ENCODE assay signal across 7 mouse cellular contexts in genomic region chr11:118355640-118356039, GRCm38 (mm10). TPM values are rescaled to one million over a fixed set of nuclear protein-coding genes. Genes with fewer than 3 reads are reported as not detected.
DNase-seq lines count a peak whose midpoint lies in the region; ATAC-seq and TF ChIP-seq lines count a peak whose summit lies in the region.

TSS of gene Timp2 (minus strand) at chr11:118355740.

- no peak for TF ChIP-seq POLR2A in thymus, adult 2 months (IDR thresholded peaks at IDR 0.05; ENCODE audit: control insufficient read depth, extremely low read depth, insufficient read depth, low read length, poor library complexity)

- H3K27me3 ChIP-seq in thymus, adult 2 months (ENCODE audit: control insufficient read depth, insufficient read depth, low read length): no peaks in the 10 kb centered on the region
- H3K27me3 ChIP-seq in forebrain, embryonic 10.5 days (ENCODE audit: poor library complexity, severe bottlenecking): peaks cover 25% of the 10 kb centered on the region
- peaks cover 31% of the 10 kb centered on the region for H3K27me3 ChIP-seq in liver, embryonic 11.5 days (replicated peaks; ENCODE audit: control insufficient read depth, insufficient read depth, low read length)

- H3K4me1 ChIP-seq in thymus, adult 2 months (replicated peaks; ENCODE audit: control insufficient read depth, insufficient read depth, low read length): peaks cover 28% of the 10 kb centered on the region
- peaks cover 41% of the 10 kb centered on the region for H3K4me1 ChIP-seq in forebrain, embryonic 10.5 days
- H3K4me1 ChIP-seq in liver, embryonic 11.5 days (replicated peaks; ENCODE audit: control insufficient read depth, insufficient read depth, low read length): peaks cover 6% of the 10 kb centered on the region

- DNase-seq in thymus, adult 2 months: no peak
- DNase-seq in thymus, postnatal 25 days: no peak
- DNase-seq in forebrain, embryonic 10.5 days (ENCODE audit: extremely low spot score, low spot score): no peak
- DNase-seq in liver, embryonic 11.5 days (ENCODE audit: low spot score): no peak
- DNase-seq in ovary, postnatal 10 days (ENCODE audit: low spot score): no peak
- DNase-seq in thymus, adult 18-20 months: no peak

- 73% methylated on average over 6 of the region's 6 CpGs for WGBS in thymus, adult 2 months
- WGBS in forebrain, embryonic 10.5 days: 31% methylated on average over 6 of the region's 6 CpGs
- 47% methylated on average over 6 of the region's 6 CpGs for WGBS in liver, embryonic 11.5 days

- peak within 1 kb of the TSS; percentile 60 for H3K9ac ChIP-seq in liver, embryonic 11.5 days (ENCODE audit: low read depth, low read length)

- TF ChIP-seq CTCF in thymus, adult 2 months (IDR thresholded peaks at IDR 0.05; ENCODE audit: borderline replicate concordance, control insufficient read depth, extremely low read depth, insufficient read depth, low read length, poor library complexity): no peak

- no peak for ATAC-seq in hematopoietic stem cell, adult 5-6 weeks (replicated peaks in 1 of 2; ENCODE audit: insufficient read depth in 1 of 2, low FRiP score in 2 of 2, low TSS enrichment in 1 of 2, low read depth in 1 of 2, poor library complexity in 2 of 2, severe bottlenecking in 2 of 2)
- no peak for ATAC-seq in liver, embryonic 11.5 days (replicated peaks; ENCODE audit: low FRiP score)

- H3K27ac ChIP-seq in thymus, adult 2 months (ENCODE audit: control insufficient read depth, insufficient read depth, low read length): no peak within 1 kb of the TSS
- peak within 1 kb of the TSS; percentile 96 for H3K27ac ChIP-seq in forebrain, embryonic 10.5 days
- H3K27ac ChIP-seq in liver, embryonic 11.5 days (ENCODE audit: low read depth, low read length): peak within 1 kb of the TSS; percentile 48; the same call in 1 of the 2 replicates

- H3K36me3 ChIP-seq in thymus, adult 2 months (ENCODE audit: control insufficient read depth, insufficient read depth, low read length): no peaks in the 10 kb centered on the region
- H3K36me3 ChIP-seq in forebrain, embryonic 10.5 days (replicated peaks): peaks cover 17% of the 10 kb centered on the region
- H3K36me3 ChIP-seq in liver, embryonic 11.5 days (ENCODE audit: control insufficient read depth, insufficient read depth, low read length): no peaks in the 10 kb centered on the region

- H3K4me2 ChIP-seq in liver, embryonic 11.5 days: peak within 1 kb of the TSS; percentile 67

- peak within 1 kb of the TSS; percentile 54 for H3K4me3 ChIP-seq in thymus, adult 2 months (ENCODE audit: control insufficient read depth, insufficient read depth, low read length)
- peak within 1 kb of the TSS; percentile 90 for H3K4me3 ChIP-seq in forebrain, embryonic 10.5 days
- H3K4me3 ChIP-seq in liver, embryonic 11.5 days (ENCODE audit: low read depth, low read length): peak within 1 kb of the TSS; percentile 56

- no peaks in the 10 kb centered on the region for H3K9me3 ChIP-seq in forebrain, embryonic 10.5 days
- no peaks in the 10 kb centered on the region for H3K9me3 ChIP-seq in liver, embryonic 11.5 days (ENCODE audit: control insufficient read depth, low read length)

RNA-seq across cellular contexts. Expression of gene Timp2, which starts in this region (rescaled TPM):
- polyA plus RNA-seq in thymus, adult 2 months (2012; rRNA removed): 72.6 and 78.8 TPM in 2 replicates
- 31.3 and 35.1 TPM in 2 replicates for polyA plus RNA-seq in forebrain, embryonic 10.5 days (2016; fragmentation: Nextera tagmentation; extraction: Ambion mirVana)
- 23.0 TPM in 2 replicates for total RNA-seq in hematopoietic stem cell, adult 5-6 weeks (2017)
- 17.8 and 18.1 TPM in 2 replicates for polyA plus RNA-seq in liver, embryonic 11.5 days (2014; fragmentation: Nextera tagmentation; extraction: Ambion mirVana)
